Mouse (Mus musculus) A20 (cell line): ENCODE measurements around the gene Cnot6l.

Experiments used
- DNase-seq: peaks from one replicate; pipeline ENCODE4 v3.0.0-alpha.2; 2011; ENCODE audit warnings: low read depth, low spot score

Gene Cnot6l

DNA sequence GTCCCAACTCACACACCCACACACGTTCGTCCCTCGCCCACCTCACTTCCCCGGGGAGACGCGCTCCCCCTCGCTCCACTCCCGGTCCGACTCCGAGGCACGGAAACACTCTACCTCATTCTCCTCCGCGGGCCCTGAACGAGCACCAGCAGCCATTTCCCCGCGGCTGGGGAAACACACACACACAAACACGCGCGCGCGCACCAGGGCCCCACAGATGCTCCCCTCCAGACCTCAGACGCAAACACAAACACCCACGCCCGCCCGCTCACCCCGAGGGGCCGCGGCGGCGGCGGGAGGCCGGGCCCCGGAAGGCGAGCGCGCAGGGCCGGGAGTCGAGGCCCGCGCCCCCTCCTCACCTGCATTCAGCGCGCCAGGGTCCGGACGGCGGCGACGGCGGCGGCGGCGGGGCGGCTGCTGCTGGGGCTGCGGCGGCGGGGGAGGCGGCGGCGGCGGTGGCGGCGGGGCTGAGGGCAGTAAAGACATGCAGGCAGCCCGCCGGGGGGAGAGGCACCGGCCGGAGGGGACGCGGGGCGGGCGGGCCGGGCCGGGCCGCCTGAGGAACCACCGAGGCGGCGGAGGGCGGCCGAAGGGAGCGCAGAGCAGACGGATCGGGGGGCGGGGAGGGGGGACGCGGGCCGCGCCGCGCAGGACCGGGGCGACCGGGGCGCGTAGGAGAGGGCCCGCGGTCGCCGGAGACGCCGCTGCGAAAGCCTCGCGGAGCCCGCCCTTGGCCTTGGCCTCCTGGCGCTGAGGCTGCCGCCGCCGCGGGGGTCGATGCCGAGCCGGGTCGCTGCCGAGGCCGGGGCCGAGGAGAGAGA, 2.2 kb downstream of the Cnot6l start:
- DNase-seq: no peak

DNA sequence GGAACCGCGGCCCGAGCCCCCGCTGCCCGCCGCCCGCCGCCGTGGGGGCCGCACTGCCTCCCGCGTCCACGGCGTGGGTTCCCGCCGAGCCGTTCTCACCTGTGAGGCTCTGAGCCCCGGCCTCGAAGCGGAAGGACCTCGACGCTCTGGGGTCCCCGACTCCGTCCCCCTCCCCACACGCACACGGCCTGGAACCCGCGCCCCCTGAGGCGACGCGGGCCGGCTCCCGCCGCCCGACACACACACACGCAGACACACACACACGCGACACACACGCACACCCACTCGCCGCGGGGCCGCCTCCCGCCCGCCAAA, 2.8 kb downstream of the Cnot6l start:
- peak; percentile 63 for DNase-seq

DNA sequence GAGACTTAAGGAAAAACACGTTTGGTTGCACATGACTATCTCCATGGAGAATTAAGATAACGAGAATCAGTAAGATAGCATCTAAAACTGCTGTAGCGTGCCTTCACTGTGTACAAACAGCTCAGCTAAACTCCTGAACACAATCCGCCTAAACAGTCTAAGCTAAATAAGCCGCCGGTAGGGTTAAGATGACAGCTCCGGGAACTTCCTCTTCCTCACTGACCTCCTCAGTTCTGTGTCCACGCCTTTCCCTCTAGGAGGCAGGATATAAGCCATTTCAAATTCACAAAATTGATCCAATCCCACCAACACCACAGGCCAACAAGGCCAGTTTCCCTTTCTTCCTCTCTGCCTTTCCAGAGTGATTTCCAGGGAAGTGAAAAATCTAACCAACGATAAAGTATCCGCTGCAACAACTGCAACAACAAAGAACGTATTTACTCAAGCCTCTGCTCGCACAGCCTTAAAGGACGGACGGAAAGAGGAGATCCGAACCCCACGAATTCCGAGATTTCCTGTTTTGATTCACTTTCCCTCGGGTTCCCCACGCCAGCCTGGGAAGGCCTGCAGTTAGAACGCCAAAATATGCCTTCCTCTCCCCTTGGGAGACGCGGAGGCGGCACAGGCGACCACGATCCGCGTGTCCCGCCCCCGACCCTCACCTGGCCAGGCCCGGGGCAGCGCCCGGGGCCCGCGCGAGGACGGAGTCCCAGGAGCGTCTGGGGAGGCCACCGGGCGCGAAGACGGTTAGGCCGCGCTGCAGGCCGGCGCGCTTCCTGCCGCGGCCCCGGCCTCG, 3.3 kb downstream of the Cnot6l start:
- peak; percentile 83 for DNase-seq

DNA sequence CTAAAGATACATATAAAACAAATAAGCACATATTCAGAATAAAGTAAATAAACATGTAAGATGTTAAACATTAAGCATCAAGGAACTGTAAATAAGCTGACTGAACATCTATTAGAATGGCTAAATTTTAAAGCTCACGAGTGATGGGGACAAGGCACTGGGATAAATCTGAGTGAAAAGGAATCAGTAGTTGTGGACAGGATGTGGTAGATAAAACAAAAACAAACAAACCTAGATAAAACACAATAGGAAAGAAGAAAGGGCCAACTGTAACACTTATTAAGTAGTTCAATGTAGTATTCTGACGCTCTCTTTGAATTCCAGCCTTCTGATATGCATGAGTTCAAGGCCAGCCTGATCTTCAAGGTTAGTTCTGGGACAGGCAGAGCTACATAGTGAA, 21.6 kb downstream of the Cnot6l start:
- DNase-seq: no peak

DNA sequence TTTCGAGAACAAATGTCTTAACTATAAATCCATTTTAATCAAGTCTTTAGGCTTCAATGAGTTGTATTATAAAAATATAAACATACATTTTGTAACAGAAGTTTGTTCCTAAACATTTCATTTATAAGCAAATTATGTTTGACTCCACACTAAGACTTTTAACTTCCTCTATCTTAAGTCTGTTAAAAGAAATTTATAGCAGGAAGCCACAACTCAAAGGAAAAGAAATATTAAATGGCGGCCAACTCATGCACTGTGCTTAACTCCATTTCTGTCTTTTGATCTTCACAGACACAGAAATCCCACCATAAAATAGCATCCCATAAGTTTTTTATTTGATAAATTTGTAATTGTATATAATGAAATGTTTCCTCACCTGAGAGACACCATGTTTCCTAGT, 33.3 kb downstream of the Cnot6l start:
- DNase-seq: no peak

DNA sequence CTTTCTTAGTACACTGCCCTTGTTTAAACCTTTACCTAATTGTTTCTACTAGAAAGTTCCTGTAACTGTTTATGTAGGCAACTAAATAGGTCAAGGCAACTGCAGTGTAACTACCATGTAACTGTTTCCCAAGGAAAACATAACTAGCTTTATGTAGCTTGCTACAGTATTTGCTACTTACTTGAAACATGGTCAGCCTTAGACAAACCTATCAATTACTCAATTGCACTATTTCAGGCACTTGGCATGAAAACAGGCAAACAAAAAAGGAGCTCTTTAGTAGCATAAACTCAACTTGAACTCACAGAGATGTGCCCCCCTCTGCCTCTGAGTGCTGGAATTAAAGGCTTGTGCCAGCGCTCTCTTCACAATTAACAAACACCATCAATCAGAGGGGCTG, 37.1 kb downstream of the Cnot6l start:
- DNase-seq: no peak

DNA sequence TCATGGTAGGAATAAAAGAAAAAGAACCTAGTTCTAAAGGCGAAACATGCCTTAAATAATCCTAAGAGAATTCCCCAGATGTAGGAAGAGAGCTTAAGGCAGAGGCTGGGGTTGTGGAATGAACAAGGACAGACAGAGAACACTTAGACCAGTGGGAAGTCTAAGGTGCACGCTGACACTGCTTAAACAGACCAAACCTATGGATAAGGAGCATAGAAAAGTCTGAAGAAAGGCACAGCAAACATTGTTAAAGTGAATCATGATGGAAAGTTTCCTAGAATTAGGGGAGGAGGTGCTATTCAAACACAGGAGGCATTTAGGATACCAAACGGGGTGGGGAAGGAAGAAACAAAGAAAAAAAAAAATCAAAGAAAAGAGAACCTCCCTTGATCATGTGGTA, 49.0 kb downstream of the Cnot6l start:
- DNase-seq: no peak

DNA sequence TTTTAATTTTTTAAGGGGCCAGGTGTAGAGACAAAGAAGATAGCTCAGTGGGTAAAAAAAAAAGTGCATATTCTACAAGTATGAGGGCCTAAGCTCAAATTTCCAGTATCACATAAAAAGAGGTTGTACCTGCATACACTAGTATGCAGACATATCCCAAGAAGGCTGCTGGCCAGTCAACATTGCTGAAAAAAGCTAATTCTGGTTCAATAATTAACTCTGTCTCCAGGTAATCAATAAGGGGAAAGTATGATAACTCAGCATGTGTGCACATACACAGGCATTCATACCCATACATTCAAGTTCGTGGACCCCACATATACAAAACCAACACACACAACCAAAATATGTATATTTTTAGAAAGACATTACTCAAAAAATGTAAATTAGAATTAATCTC, 59.3 kb downstream of the Cnot6l start:
- DNase-seq: no peak

DNA sequence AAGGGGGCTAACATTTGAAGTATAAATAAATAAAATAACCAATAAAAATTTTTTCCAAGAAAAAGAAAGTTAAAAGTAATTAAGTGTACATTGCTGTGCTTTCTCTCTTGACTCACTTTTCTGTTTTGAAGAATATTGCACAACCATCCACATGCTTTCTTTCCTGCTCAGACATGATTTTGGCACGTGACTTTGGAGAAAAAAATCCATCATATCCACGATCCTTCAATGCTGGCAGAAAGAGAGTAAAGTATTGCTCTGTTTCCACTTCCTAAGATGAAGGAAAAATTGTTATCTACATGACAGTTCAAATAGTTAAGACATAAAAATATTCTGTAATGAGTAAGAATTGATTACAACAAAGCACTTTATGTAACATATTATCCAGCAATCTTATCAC, 72.5 kb downstream of the Cnot6l start:
- no peak for DNase-seq

DNA sequence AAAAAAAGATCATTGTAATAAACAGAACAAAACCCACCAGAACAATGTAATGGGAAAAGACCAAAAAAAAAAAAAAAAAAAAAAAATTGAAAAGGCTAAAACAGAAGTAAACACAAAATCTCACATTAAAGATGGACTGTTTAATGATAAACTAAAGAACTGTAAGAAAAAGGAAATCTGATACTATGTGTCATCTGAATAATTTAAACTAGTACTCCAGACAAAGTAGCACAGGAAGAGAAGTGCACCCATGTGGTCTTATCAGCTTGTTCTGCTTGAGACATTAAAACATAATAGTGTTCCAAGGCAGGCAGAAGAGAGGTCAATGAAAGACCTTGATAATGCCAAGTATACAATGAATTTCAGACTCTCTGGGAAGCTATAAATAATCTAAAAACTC, 78.6 kb downstream of the Cnot6l start:
- DNase-seq: no peak

DNA sequence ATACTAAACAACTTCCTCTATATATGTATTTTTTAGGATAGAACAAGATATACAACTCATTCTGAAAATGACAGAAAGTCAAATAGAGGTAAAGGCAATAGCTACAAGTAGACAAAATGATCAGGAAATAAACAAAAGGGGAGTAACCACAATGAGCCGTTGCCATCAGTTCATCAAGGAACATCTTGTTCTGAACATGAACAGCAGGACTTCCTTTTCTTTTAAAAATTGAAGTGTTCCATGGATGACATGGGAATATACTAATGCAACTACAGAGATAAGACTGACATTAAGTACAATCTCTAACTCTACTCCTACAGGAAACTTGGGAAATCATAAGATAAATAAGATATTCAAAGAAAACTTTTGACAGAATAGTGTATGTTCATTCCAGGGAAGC, 84.9 kb downstream of the Cnot6l start:
- no peak for DNase-seq

DNA sequence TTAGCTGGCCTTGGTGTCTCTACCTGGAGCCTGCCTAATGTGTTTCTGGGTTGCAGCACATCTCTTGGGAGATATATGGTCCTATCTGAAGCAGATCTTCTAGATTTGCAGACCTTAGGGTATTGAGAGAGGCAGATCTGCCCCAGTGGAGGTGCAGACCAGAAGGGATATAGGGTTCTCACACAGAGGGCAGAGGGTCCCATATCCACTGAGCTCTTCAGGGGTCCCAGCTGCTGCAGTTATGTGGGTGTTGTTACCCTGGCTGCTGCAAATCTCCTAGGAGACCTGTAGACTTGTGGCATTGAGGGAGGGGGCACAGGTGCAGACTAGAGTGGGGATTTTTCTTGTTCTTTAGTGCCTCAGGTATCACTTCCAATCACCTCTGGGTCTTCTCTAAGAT, 98.4 kb downstream of the Cnot6l start:
- no peak for DNase-seq

DNA sequence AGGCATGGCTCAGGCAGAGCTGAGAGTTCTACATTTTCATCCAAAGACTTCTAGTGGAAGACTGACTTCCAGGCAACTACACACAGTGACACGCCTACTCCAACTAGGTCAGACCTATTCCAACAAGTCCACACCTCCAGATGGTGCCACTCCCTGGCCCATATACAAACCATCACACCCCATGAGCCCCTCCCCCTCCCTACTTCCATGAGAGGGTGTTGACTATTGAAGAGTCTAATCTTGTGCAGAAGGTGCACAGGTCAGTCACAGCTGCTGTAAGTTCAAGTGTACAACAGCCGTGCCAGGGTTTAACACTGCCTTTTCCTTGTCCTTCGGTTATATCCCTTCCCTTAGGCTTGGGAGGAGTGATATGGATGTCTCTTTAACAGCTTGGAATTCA, 121.5 kb downstream of the Cnot6l start:
- DNase-seq: no peak

DNA sequence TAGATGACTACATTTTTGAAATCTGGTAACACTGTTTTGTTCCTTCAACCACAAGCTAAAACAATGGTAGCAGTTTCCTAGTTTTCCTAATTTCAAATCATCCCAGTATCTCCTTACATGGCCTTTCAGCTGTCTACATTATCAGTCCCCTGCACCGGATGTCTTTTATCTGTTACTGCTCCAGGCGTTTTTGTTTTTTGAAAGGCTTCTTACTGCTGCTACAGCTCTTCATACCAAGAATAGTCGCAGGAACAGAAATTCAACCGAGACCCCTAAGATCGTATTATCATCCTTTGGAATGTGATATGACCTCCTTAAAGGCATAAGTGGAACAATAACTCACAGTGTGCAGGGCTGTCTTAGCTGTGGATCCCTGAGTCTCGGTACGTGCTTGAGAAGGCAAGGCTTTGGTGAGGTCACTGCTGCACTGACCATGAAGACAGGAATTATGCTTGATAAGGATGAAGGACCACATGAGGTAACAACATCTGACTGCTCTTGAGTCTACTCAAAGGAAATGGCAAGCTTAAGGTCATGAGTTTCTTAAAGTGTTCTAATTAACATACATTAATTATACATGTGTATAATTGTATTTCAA, 122.4 kb downstream of the Cnot6l start:
- DNase-seq: no peak

DNA sequence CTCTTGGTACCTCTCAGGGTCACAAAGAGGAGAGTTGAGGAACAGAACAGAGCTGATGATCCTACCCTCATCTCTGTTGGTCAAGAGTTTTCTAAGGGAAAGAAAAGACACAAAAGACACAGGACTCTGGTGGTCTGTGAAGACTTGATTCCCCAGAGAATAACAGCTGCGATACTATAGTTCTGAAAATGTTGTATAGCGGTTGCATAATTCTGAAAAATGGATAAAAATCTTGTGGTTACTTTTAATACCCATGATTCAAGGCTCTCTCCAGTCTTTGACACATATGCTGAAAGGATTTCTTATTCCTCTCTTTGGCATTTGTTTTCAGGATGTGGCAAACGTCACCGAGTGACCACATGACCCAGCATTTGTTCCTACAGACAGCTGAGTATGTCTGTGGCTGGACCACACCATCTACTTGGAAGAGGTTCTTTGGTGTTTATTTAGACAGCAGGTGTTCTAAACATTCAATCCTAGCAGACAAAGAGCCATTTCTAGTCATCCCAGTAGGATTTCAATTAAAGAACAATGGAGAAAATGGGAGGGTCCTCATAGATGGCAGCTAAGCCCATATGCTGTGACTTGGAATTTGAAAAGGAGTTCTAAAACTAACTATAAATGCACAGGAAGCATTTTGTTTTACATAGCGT, 124.7 kb downstream of the Cnot6l start:
- no peak for DNase-seq

DNA sequence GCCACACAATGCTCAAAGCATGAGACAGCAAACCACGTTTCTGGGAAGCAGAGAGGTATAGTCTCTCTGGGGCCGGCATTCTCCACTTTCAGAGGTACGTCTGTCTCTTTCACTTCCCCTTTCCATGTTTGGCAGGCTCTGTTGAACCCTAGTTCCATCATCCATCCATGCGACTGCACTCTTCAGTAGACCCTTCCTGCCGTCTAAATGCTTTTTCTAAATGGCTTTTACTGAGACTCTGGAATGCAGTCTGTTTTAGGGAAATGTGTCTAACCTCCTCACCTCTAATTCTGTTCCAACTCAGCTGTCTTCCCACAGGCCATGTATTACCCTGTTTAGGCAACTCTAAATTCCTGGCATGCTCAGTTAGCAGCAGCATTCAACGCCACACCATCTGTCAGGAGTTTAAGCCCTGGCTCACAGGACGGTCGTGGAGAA, 126.3 kb downstream of the Cnot6l start:
- peak; percentile 70 for DNase-seq

DNA sequence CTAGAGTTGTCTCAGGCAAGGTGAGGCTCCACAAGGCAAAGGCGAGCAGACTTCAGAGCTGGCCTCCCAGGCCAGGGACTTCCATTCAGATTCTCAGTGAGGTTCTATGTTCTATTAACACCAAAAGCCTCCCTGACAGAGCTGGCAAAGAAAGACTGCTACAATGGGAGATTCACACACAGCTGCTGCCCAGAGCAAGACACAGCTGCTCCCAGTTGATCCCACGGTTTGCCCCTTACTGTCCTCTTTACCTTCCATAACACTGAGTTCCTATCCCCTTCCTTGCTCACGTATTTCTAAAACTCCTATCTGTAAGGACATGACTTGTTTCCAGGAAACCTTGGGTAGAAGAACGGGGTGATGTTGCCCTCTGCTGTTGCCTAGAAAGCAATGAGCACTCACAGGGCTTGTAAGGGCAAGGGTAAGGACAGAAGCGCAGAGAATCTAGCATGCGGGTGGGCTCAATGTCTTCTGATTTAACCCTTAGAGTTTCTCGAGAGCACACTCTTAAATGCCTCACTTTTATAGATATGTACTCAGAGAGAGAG, 127.8 kb downstream of the Cnot6l start:
- peak; percentile 1 for DNase-seq

DNA sequence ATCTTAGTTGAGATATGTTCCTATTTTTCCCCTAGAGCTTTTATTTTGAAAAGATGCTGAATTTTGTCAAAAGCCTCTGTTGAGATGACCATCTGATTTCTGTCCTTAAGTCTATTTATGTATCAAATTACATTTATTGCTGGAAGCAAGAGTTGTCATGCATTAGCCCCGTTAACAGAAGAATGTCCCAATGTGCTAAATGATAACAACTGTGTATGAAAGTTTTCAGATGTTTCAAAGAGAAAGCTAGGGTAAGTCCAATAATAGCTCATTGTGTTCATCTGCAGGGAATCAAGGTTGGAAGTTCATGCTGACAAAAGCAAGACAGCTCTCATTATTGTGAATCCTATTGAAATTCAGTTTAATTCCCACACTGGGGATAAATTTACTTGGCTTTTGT, 129.9 kb downstream of the Cnot6l start:
- no peak for DNase-seq

DNA sequence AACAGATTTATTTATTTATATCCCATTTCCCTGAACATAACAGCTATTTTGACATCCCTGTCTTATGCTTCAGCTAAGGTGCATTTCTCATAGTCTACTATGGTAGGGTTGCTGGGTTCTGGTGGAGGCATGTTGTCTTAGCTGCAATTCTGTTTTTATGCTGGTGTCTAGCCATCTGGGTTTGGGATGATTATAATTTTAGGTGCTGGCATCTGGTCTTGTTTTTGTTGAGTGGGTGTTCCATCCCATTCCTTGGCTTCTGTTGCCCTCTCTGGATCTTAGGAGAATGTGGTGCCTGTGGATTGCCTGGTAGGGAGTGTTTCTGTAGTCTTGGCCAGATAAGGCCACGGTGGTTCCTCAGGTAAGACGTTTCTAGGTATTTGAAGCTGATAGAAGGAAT, 134.2 kb downstream of the Cnot6l start:
- DNase-seq: no peak
